Mouse (Mus musculus) layer of hippocampus, adult 18-20 months (tissue): ENCODE measurements at regions not wholly inside any gene's neighbourhood (a gene's known extent, or its start where the extent isn't known, plus 50 kb on each side); places are given as distances from the start of the nearest gene placed in this dataset.

ENCODE experiments used
- DNase-seq, 2 experiments: peaks; one replicate each; pipeline ENCODE4 v3.0.0; 2022; ENCODE audit warnings: low spot score in 2 of 2

GRCm38 (mm10) chr9:113192773-113193172 is 515.3 kb downstream of the Pdcd6ip start:
- DNase-seq = no peak

DNA sequence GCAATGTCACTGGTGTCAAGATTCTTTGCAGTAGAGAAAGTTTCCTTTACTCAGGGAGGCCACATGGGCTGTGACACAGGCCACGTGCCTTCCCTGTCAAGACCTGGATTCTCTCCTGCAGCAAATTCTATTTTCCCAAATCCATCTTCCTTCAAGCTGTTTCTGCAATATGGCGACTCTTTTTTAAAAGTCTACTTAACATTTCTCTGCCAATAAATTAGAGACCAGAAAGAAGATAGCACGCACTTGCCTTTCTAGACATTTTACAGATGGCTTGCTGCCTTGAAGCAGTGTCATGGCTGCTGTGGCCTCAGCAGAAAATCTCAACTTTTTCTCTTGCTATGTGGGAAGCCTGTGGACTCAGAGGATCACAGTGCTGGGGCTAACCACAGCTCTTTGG is 516.9 kb downstream of the Pdcd6ip start:
- peak in 1 of 2 experiments; percentile 32 for DNase-seq

- no peak for DNase-seq
These were observed 526.9 kb downstream of the Pdcd6ip start for GRCm38 (mm10) chr9:113181182-113181581.

DNA sequence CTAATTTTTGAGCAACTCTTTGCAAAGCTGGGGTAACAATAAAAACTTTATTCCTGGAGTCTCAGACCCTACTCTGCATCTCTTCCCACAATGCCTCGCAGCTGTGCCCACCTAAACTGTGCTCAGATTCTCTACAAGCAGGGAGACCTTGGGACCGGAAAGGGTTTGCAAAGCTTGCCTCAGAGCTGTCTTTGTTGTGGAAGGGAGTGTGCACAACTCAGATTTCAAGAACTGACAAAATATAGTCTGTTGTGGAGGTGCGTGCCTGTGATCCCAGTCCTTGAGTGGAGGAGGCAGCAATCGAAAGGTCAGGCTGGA is 530.2 kb downstream of the Pdcd6ip start:
- no peak for DNase-seq

DNA sequence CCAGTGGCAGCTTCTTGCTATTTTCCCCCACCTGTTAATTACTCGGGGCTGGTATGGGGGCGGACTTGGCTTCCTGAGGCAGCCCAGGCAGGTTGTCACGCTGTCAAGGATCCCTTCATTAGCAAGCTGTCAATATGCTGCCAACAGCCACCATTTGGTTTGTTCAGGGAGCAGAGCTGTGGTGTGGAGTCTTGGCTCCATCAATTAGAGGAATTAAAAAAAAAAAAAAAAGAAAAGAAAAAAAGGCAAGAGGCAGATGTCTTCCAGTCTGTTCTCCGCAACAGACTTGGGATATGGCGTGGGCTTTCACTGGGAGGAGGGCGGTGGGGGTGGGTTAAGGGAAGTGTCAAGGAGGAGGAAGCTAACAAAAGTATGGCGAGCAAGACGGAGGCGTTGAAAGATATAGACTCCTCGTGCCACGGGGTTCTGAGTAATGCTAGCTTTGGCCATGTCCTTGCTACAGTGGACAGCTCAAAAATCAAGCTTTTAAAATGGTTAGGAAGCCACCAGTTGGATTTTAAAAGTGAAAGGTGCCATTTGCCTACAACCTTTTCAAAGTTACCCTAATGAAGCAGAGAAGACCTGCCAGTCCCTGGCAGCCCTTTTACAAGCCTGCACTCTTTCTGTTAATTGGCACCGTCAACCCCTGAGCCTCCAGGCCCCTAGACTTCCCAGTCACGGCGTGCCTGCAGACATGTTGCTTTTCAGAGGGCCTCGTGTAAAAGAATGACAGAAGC is 530.7 kb downstream of the Pdcd6ip start:
- peak; percentile 89 to 94 for DNase-seq

GRCm38 (mm10) chr9:113171767-113172405 is 536.2 kb downstream of the Pdcd6ip start:
- peak; percentile 59 to 73 for DNase-seq

DNA sequence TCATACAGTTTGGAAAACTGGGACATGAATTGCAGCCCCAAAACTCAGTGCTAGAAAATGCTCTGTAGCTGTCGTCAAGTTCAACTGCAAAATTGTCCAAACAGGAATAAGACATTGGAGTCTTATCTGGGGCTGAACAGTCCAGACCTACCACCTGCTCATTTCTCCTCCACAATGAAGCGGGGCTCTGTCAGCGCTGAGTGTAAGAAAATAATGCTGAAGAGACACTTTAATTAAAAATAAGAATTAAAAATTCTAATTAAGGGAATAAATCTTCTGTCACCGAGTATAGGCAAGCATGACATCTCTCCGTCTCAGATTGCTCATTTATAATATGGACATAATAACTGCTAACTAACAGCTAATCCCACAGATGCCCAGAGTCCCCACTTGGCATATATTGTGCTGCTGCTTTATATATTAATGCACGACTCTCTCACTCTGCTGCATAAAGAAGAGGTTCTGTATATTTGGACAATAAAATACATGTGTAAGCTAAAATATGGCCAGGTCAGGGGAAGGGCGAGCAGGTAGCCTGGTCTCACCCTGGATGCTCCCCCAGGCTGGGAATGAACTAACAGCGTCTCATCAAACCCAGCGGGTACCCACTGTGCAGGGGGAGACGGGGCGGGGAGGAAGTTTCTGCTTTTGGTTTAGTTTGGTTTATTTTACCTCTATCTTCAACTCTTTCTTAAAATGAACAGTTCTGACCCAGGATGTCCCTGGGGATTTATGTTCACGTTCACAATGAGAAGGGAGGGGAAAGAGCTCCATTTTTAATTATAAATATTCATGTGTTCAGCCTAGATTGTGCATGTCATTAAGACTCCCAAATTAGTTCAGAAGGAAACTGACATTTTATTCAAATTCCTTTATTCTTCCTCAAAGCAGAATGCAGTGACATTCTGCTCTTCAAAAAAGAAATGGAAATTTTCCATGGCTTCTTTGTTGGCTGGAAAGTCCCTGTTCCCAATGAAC is 544.9 kb downstream of the Pdcd6ip start:
- no peak for DNase-seq

GRCm38 (mm10) chr9:113160011-113160410 is 548.0 kb downstream of the Pdcd6ip start:
- DNase-seq = no peak

GRCm38 (mm10) chr9:113158080-113158479 is 550.0 kb downstream of the Pdcd6ip start:
- no peak for DNase-seq

DNA sequence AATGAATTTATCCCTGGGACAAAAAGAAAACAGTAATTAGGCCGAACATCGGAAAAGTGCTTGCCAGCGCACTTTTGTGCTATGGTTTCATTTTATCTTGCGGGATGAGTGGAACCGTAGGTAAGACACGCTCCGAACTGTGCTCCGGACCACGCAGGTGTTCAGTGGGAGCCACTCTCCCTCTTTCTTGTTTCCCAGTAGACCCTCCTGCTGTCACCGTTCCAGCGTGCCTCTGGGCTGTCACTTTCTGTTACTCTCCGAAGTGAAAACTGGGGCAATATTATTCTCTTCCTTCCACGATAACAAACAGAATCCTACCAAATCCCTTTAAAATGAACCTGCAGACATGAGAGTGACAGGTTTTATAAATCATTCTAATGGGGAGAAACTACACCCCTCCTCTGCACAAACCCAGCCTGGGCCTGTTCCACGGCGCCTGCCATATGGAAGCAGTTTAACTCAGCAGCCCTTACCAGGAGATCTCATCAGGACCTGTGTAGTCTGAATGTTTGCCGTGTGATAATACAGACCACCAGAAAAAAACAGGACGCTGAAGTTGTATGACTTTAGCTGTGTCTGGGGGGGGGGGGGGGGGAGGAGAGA is 550.5 kb downstream of the Pdcd6ip start:
- DNase-seq = peak in 1 of 2 experiments; percentile 57

DNA sequence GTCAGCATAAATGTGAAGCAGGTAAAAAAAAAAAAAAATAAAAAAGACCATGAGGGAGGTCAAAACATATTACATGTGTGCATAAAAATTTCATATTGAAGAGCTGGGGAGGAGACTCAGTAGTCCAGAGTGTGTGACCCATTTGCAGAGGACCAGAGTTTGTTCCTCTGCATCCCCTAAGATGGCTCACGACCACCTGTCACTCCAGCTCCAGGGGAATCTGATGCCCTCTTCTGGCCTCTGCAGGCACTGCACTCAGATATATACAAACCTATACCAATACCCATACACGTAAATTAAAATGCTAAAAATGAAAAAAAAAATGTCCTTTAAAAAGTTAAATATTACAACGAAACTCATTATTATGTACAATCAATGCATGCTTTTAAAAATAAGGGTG is 551.4 kb downstream of the Pdcd6ip start:
- DNase-seq = no peak

DNA sequence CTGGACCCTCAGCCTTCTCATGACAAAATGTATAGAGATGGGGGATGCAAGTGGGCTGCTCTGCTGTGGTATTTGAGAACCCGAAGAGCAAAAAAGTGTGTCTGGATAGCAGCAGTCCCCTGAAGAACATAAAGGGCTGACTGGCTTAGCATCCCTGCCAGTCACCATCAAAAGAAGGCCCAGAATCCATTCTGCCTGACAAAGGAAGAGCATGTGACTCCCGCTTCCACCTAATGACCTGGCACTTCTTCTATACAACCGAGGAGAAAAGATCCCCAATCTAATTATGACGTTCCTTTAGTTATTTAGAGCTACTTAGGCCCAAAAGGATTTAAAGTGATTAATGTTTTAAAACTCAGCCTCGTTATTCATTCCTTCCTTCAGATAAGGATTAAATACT is 559.0 kb downstream of the Pdcd6ip start:
- DNase-seq = no peak

DNA sequence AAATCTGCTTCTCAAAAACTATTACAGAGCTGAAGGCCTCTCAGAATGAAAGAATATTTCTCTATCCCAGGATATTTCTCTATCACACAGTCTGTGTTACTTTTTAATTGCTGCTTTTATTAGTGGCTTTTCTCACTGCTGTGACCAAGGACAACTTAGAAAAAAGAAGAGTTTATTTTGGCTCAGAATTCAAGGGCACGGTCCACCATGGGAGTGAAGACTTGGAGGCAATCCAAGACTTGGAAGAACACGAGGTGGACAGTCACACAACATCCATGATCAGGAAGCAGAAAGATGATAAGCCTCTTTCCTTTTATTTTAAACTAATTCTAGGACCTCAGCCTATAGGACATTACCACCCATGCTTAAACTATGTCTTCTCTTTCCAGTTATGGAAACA is 561.5 kb downstream of the Pdcd6ip start:
- DNase-seq = no peak

DNA sequence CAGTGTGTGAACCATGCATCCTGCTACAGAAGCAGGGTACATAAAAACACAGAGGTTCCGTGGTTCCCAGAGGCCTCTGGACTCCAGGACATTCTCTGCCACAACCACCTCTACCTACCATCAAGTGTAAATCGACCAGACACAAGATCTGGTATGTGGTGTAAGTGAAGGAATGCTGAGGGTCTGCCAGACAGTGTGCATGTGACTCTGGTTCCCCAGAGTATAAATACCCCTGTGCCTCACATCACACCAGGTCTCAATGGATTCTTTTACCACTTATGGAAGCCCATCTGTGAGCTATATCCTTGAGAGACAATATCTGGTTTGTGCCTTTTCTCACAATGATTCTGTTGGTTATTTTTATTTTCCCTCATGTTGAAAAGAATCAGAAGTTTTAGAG is 563.0 kb downstream of the Pdcd6ip start:
- no peak for DNase-seq

DNA sequence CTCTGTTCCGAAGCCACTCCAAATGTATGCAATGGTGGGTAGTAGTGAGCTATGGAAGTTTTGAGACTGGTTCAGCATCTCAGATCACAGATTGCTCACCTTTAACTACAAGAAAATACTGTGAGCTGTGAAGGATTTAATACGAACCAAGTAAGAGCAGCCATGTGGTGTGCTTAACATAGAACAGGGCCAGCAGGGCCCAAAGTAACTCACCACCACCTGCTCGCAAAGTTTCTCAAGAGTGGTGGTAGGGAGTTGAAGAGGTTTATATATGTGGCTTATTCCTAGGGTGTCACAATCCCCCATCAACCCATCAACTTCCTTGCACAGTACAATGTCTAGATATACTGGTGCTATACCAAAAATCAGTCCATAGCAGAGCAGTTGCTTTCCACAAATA is 573.4 kb downstream of the Pdcd6ip start:
- DNase-seq = no peak

DNA sequence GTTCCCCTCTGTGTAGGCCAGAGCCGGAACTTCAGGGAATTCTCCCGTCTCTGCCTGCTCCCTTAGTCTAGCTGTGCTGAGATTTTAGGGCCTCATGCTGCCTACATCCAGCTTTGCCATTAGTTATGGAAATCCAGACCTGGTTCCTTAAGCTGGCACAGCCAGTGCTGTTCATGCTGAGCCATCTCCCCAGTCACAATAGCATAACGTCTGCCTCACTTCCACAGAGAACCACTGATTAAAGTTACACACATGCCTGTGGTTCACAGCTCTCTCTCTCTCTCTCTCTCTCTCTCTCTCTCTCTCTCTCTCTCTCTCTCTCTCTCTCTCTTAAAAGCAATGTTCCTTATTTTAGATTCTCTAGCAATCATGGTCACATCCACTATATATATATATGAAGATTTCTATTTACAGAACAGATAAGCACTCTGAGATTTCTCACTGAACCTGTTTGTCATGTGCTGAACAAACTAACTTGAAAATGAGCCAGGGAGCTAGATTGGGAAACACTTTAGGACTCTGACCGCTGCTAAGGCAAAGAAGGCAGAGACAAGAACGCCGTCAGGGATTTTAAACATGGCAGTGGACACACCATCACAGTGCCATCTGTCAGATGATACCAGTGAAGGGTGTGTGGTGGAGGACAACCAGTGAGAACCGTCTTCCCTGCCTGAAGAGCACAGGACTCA is 584.9 kb downstream of the Pdcd6ip start:
- no peak for DNase-seq

DNA sequence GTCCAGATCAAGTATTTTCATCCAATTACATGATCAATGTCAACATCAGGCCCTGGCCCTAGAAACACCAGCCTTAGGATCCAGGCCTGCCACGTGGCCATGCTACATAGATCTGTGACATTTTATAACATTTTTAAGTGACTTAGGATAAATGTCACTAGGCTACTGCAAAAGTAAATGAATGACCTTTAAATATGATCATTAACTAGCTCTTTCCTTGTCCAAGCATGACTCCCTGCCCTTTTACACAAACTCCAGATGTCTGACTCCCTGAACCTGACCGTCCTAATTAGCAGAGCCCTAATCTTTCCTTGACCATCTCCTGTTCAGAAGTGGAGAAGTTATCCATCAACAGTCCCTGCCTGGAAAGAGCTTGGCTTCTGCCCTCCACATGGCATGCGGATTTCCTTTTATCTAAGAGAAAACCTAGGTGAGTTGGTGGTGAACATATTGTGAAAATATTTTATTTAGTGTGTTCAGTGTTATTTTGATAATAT is 585.8 kb downstream of the Pdcd6ip start:
- no peak for DNase-seq

DNA sequence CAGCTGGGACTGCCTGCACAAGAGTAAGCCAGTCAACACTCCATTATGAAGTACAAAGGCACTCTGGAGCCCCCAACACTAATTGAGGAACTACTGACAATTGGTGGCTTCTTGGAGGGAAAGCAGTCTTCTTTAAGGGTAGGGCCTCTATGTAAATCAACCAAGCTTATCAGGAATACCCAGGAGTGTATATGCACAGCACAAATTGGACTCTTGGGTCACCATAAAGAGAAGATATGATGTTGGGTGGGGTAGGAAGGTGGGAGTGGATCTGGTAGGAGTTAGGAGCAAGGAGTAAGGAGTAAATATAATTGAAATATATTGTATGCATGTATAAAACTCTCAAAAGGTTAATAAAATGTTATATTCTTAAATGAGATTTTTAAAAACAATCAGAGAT is 587.7 kb downstream of the Pdcd6ip start:
- DNase-seq = no peak

GRCm38 (mm10) chr9:113119721-113120120 is 588.3 kb downstream of the Pdcd6ip start:
- DNase-seq = no peak

DNA sequence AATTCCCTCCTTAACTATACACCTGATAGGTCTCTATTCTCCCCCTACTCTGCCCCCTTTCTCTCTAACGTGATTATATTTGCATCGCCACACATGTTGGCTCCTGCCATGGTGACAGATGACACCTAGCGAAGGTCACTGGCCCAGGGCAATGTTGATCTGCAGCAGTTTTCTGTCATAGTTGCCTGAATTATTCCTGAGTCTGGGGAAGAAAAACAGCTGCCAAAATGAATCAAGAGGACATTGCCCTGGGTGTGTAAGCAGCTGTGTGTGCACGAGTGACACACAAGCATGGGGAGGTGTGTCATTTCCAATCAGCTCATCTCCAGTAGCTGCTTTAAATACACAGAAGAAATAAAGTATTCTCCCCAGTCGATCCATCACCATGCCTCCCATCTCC is 592.5 kb downstream of the Pdcd6ip start:
- DNase-seq = no peak

- DNase-seq = no peak
These were observed 595.3 kb downstream of the Pdcd6ip start for GRCm38 (mm10) chr9:113112753-113113152.
